Mouse (Mus musculus) liver, adult (tissue): ENCODE measurements around the gene Gpr183.

Source experiments
- GATA4 ChIP-seq: IDR thresholded peaks from 2 replicates; pipeline ENCODE4 v1.6.1; 2014; ENCODE audit warnings: mild to moderate bottlenecking, low read length; ENCODE audit not compliant: insufficient replicate concordance

Gpr183 gene

GRCm38 (mm10) chr14:121992395-121993280 lies 27.6 kb upstream of the Gpr183 start:
- TF ChIP-seq GATA4, result peak; percentile 41; the same call in 1 of the 2 replicates

DNA sequence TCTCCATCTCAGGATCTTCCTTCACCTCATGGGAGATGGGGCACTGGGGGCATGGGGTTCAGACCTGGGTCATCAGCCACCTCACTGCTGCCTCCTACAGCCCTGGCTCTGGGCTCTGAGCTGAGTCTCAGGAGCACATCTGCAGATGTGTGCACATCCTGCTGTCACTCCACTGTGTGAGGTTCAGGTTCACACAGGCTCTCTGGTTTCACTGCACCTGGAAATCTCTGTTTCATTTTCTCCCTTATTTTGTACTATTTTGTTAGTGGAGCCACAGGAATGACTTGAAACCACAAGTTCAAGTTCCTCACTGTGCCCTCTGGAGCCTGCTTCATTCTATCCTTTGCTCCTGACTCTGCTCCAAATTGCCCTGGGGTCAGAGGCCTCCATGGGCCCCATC lies 26.9 kb upstream of the Gpr183 start:
- no peak for TF ChIP-seq GATA4

DNA sequence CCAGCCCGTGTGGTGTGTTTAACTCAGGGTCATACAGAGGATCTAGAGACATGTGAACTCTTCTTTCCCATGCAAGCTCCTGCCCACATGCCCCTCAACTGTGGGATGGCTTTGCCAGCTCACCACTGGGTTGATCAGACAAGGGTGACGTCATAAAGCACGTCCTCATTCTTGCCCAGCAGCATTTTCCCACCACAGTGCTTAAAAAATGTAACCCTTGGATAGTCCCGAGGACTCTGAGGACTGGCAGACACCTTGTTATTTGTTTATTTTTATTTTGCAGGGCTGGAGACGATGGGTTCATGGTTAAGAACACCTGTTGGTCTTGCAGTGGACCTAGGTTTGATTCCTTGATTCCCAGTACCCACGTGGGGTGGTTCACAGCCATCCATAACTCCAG lies 25.9 kb upstream of the Gpr183 start:
- no peak for TF ChIP-seq GATA4

- TF ChIP-seq GATA4, result no peak
Observed at GRCm38 (mm10) chr14:121989869-121990268, 24.9 kb upstream of the Gpr183 start.

- TF ChIP-seq GATA4, result no peak
Observed at GRCm38 (mm10) chr14:121989331-121989730, 24.3 kb upstream of the Gpr183 start.

DNA sequence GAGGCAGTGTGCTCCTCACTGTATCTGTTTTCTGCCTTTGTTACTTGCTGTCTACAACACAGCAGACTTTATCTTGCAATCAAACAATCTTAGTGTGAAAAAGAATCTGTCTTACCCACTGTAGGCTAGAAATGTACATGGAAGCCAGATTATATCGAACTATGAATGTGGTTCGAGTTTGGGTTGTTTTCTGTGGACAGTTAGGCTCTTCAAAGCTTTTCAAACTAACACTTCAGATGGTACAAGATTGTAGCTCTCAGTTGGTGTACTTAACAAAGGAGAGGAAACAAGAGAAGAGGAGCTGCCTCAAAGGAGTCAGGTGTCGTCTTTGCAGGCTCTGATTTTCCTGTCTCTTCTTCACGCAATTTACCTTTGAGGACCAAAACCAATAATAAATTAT lies 22.7 kb upstream of the Gpr183 start:
- no peak for TF ChIP-seq GATA4

GRCm38 (mm10) chr14:121987287-121987686 lies 22.3 kb upstream of the Gpr183 start:
- TF ChIP-seq GATA4, result no peak

DNA sequence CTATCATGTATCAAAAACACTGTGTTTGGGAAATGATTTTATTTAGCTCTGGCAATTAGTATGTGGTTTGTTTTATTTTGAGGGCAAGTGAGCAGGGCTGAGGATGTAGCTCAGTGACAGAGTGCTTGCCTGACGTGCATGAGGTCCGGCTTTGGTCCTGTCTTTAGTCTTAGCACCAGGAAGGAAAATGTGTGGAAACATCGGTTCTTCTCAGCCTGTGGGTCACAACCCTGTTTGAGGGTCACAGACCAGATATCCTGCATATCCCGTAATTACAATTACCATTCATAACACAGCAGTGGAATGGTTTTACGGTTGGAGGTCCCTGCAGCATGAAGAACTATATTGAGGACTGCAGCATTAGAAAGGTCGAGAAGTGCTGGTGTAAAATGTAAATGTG lies 21.0 kb upstream of the Gpr183 start:
- TF ChIP-seq GATA4, result no peak

GRCm38 (mm10) chr14:121985477-121985876 lies 20.5 kb upstream of the Gpr183 start:
- TF ChIP-seq GATA4, result no peak

GRCm38 (mm10) chr14:121983009-121983933 lies 18.3 kb upstream of the Gpr183 start:
- TF ChIP-seq GATA4, result no peak

DNA sequence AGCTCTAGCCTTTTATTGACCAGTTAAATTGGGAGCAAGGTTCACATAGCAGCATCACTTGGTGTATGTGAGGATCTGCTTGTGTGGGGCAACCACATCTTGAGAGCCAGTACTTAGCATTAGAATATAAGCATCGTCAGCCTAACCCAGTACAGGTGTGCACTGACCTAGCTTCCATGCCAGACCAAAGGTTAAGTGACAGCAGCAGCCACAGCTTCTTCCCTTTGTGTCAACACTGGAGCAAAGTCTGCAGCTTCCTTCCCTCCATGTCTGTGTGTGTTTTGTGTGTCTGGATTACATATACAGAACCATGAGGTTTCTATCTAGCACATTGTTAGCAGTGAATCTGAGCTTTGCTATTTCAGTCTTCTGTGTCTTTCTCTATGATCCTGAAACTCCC lies 16.5 kb upstream of the Gpr183 start:
- TF ChIP-seq GATA4, result no peak

GRCm38 (mm10) chr14:121973114-121973513 lies 8.1 kb upstream of the Gpr183 start:
- TF ChIP-seq GATA4, result no peak

DNA sequence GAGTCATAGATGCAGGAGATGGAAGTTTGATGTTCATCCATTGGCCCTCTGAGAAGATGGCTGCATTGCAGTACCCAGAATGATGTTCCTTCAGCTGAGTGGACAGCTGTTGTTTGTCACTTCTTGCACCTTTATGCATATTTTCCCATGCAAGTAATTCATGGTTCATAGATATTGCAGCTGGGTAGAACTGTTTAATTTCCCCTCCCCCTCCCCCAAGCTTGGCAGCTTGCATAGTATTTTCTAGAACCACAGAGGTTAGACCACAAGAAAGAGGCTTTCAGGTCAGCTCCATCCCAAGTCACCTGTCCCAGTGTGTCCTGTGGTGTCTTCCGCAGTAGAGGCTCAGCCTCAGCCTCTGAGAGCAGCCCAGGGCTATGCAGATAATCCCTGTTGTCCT lies 5.4 kb upstream of the Gpr183 start:
- TF ChIP-seq GATA4, result no peak

DNA sequence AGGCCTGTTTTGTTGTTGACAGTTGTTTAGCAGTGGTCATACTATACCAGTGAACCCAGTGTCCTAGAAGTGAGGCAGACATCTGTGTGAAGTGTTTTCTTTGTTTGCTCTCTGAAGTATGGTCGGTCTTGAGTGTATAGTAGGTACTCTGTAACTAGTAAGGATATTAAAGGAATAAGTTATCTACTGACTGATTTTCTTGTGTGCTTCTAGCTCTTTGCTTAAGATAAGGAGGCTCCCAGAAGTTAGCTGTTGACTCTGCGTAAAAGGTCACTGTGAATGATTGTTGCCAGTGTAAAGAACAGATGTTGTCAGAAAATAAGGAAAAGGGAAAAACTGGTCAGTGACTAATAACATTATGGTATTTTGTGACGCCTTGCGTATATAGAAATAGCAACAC lies 2.1 kb upstream of the Gpr183 start:
- no peak for TF ChIP-seq GATA4

- TF ChIP-seq GATA4, result no peak
Observed at GRCm38 (mm10) chr14:121965461-121965860, 466 bp upstream of the Gpr183 start.

- TF ChIP-seq GATA4, result no peak
Observed at GRCm38 (mm10) chr14:121963942-121964335, 1.1 kb downstream of the Gpr183 start.
